Mouse (Mus musculus): Measurements from ENCODE around the gene Zfp113.
A peak's percentile ranks its signal among the peaks of the same experiment; 100 is the strongest.

The Zfp113 gene

DNA sequence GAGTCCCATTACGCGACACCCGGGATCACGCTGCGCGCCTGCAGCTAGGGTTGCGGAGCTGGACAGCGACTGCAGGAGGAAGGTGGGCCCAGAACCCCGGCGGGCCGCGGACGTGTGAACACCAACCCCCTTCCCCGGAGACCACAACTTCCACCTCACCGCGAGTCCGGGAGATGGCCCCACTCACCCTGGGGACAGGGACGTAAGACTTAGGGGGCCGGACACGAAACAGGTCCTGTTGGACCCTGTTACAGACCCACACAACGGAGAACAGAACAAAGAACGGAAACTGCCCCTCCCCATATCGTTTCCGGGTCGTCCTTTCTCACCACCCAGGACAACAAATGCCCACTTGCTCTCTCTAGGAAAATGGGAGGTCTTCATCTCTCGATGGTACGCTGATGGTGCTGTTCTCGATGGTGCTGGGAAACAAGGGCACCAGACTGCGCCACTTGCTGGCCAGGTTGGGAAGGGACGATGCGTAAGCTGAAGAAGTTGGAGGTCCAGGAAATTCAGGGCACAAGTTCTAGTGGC lies at the start of gene Zfp113:
Gene Zfp113, minus strand, starts transcription at position 302 of the 534 bp plus-strand sequence.
- peak; percentile 97 for DNase-seq (ENCODE audit: low read depth)

DNA sequence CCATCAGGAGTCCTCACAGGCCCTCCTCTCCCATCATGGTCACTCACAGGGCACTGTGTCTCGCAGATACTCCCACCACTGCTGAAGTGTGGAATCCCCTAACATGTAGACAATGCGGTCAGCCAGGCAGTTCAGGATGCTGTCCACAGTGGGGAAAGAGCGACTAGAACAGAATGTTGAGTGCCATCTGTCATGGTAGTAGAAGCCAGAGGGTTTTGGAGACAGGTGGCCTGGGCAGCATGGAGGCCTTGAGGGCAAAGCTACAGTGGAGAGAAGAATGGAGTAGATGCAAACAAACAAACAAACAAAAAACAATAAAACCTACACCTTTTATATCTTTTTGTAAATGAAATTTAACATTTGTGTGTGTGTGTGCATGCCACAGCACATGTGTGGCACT lies 46.5 kb upstream of the Zfp113 start:
- DNase-seq (ENCODE audit: low read depth) = no peak

DNA sequence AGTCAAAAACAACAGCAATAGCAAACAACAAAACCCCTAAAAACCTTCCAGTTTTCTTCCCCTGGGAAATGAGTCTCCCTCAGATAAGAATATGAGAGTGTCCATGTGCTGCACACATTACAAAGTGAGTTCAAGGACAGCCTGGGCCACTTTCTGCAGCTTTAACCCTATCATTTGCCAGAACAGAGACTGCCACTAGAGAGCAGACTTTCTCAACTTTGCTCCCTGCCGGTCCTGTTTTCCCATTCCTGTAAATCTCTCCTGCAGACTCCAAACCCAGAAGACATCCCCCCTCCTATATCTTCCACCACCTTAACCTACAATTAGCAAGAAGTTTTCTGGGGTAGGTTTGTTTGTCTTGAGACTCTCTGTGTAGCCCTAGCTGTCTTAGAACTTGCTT lies 44.0 kb upstream of the Zfp113 start:
- DNase-seq (ENCODE audit: low read depth) = peak; percentile 52

DNA sequence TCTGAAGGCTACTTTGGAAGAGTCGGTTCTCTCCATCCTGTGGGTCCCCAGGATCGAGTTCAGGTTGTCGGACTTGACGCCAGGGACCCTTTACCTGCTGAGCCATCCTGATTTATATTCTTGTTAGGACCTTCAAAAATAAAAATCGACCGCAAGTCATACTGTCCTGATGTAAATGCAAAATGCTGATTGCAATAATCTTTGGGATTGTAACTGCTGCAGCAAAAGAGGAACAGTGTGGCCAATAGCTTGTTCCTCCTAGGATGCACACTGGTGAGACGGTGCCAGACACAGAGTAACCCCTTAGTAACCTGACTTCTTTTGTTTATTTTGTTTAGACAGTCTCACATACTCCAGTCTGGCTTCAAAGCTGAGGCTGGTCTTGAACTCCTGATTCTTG lies 39.9 kb upstream of the Zfp113 start:
- DNase-seq (ENCODE audit: low read depth) = no peak

DNA sequence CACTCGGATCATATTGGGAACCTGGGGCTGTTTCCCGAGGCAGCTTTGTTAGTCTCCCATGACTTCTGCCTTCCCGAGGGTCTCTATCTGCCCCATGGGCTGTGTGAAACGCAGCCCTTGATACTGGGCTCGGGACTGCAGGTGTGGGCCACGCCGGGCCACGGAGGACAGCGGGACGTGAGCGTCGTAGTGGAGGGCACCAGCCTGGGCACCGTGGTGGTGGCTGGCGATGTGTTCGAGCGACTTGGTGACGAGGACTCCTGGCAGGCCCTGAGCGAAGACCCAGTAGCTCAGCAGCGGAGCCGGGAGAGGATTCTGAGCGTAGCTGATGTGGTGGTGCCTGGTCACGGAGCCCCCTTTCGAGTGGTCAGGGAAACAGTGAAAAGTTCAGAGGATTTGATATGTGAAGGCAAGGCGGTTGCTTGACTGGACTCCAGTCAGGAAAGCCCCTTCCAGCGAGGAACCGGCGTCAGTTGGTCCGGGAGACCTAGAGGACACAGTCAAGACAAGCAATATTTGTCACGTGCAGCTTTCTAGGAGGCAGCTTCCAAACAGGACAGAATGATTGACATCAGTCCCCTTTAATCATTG lies 39.3 kb upstream of the Zfp113 start:
- DNase-seq (ENCODE audit: low read depth) = peak; percentile 42

DNA sequence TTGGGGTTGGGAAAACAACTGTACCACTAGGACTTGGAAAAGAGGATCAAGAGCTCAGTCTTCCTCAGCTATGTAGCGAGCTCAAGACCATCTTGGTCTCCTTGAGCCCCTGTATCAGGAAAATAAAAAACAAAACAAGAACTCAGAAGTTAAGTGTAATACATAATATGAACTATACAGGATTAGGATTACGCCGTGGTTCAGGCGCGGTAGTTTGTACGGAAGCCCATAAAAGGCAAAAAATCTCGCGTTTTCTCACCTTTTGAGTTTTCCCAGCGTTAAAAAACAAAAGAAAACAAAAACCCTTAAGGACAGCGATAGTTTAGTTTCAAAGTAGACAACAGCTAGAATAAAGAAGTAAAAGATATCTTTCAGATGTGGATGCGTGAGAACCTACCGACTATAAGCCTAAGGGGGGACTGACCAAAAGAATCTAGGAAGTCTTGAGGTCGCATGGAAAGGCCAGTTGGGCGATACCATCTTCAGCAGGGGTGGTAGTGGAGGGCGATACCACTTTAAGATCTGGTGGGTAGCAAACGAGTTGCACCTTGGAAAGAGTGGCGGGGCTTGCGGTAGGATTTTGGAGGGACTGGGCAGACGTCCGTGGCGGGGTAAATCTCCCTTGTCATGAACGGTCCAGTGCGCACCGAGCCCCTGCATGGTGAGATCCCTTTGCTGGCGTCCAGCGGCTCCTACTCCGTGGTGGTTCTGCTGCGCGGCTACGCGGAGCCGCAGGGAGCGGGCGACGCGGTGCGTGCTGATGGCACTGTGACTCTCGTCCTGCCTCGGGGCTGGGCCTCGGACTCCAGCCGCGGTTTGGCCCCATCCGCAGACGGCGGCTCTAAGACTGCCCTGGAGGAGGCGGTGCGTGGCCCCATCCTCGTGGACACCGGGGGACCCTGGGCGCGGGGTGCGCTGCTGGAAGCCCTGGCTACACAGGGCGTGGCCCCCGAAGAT lies 38.5 kb upstream of the Zfp113 start, which contains the start of gene Mblac1:
Gene Mblac1, plus strand, starts transcription at position 544 of the 957 bp plus-strand sequence.
- peak; percentile 93 for DNase-seq (ENCODE audit: low read depth)

DNA sequence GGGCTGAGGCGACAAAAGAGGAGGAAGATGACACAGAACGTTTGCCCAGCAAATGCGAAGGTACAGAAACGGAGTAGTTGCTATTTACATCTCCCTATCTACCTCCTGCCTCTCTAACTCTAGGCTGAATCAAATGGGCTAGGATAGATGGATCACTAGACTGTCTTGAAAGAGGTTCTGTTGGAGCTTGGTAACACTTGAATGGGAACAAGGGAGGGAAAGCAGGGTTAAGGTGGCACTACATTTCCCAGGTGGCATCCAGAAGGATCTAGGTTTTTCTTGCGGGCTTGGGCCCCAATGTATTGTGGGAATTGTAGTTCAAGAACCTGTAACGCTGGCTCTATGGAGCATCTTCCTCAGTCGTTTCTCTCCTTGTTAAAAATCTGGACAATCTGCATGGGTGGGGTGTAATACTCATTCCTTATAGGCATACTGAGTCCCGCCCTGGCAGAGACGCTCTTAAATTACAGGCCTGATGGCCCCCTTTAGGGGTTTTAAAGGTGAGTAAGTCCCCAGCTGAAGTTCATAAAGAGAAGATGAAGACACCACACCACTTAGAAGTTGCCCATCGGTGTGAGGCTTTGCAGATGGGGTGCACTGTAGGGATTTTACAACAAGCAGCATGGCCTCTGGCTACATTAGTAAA lies 32.2 kb upstream of the Zfp113 start:
- DNase-seq (ENCODE audit: low read depth) = peak; percentile 87

DNA sequence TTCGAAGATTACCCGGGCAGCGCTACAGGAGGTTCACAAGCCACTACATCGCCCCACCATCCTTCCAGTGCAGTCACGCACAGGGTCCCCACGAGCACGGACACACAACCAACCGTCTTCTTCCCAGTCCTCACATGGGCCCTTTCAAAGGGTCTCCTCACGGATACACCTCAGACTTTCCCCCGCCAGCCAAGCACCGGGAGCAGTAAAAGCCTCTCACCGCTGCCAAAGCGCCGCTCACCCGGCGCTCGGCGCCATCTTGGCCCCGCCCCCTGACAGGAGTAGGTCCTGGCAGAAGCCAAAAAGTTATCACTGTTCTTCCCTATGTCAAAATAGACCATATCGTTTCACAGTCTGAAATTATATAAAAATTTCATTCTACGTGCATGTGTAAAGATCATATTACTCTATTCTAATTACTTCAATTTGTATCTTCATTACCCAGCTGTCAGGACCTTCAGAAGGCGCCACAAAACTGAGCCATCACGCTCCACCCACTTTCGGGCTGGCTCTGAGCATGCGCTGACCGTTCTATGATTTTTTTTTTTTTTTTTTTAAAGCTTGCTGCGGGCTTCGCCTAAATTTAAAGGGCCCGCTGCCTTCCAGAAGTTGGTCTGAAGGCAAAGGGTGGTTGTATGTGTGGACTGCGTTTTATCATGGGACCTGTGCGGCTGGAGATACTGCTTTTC lies 31.6 kb upstream of the Zfp113 start, which contains the start of the genes Taf6 and Cnpy4:
Gene Taf6, minus strand, starts transcription at position 502 of the 689 bp plus-strand sequence.
Gene Cnpy4, plus strand, starts transcription at position 536 of the 689 bp plus-strand sequence.
- peak; percentile 91 for DNase-seq (ENCODE audit: low read depth)

DNA sequence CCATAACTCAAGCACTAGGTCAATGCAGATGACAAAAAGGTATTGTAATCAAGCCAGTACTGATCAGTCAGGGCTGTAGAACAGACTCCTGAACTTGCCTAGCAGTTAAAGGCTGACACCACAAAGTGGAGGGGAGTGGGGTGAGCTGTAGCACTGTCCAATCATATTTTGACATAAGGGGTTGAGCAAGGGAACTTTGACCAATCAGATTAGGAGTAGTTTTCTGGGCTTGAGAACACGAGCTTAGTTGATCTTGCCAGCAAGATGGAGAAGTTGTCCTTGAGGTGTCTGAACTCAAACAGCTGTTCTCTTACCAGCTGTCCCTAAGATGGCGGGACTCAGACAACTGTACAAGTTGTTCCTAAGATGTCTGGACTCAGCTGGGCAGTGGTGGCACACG lies 17.7 kb upstream of the Zfp113 start:
- peak; percentile 21 for DNase-seq (ENCODE audit: low read depth)

DNA sequence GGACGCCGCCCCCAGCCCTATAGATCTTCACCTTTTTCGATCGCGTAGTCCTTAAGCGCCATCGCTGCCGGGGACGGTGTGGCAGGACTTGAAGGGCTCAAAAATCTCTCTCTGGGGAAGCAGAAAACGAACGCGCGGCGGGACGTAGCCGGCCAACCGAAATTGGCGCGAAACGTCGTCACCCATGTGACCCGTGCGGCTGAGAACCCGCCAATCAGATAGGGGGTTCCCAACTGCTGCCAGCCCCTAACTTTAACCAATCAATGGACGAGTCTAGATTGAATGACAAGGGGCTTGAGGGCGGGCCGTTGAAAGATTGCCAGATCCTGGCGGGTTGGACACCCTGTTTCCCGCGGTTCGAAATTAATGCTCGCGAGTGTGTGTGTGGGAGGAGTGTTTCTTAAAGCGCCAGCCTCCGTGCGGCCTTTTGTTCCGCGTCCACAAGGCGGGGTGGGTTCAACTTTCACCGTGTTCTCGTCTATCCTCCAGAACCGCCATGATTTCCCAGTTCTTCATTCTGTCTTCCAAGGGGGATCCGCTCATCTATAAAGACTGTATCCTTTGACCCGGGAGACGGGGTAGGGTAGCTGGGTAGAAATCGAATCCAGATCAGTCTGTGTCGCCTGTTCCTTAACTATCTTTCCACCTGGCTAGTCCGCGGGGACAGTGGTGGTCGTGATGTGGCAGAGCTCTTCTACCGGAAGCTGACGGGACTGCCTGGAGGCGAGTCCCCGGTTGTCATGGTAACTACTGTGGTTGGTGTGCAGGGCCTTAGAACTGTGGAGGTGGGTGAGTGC lies 16.3 kb upstream of the Zfp113 start, which contains the start of the genes Ap4m1 and Mcm7:
Gene Ap4m1, plus strand, starts transcription at position 308 of the 797 bp plus-strand sequence.
Gene Mcm7, minus strand, starts transcription at position 728 of the 797 bp plus-strand sequence.
- DNase-seq (ENCODE audit: low read depth) = peak; percentile 99

DNA sequence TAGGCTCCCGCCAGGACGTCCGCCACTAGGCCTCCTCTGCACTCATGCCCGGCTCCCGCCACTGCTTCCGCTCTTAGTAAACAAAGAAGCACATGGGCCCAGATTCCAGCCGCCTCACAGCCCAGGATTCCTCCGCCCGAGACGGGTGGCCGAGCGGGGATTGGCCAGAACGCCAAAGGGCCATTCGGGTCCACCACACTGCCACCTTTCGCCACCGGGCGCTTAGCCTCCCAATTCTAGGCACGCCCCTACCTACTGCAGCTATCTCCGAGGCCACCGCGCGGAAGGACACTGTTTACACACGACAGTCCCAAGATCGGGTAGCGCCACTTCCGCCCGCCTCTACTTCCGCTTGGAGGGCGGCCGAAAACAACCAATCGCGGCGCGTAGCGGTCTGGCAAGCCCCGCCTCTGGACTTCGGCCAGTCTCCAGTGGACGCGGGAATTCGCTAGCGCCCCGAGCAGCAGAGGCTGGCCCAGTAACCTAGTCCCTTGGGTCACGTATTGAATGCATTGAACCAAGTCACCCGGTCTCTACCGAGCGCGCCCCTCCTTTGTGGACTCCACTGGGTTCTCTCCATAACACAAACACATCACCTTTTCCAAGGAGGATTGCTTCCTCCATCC lies 15.5 kb upstream of the Zfp113 start:
- DNase-seq (ENCODE audit: low read depth) = peak; percentile 97

DNA sequence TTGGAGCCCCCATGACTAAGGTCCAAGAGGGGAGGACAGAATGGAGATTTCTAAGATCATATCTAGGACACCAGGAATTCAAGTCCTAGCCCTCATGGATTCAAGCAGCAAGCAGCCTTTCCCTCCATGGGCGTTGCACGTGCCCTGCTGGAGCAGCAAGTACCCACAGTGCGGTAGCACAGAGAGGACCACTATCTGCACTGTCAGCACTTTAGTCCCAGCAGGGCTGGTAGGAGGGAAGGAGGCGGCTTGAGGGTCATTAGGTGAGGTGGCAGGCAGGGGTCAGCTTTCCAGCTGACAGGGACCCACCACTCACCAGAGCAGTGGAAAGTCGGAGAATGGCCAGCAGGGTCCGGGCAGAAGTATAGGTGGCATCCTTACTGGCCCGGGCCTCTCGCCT lies 10.1 kb upstream of the Zfp113 start:
- DNase-seq (ENCODE audit: low read depth) = no peak

DNA sequence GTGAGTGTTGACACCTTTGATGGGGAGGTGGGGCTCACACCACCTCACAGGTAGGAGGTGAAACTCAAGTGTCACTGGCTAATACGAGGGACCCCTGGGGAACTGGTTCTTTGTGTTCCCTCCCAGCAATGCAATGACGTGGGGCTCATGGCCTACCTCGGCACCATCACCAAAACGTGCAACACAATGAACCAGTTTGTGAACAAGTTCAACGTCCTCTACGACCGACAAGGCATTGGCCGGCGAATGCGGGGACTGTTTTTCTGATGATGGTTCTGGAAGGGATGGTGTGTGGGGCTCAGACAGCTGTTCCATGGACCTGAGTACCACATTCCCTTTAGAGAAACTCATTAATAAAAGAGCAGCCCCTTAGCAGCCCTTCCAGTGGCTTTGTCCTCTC lies 8.1 kb upstream of the Zfp113 start:
- no peak for DNase-seq (ENCODE audit: low read depth)

DNA sequence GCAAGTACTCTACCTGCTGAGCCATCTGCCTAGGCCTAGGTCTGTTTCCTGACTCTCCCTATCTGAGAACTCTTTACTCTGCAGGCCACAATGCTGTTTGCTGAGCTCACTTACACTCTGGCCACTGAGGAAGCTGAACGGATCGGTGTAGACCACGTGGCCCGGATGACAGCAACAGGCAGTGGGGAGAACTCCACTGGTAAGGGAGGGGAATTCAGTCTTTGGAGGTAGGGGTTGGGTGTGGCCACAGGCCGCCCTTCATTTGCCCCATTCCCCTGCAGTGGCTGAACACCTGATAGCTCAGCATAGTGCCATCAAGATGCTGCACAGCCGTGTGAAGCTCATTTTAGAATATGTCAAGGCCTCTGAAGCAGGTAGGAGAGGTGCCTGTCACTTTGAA lies 7.5 kb upstream of the Zfp113 start:
- no peak for DNase-seq (ENCODE audit: low read depth)

DNA sequence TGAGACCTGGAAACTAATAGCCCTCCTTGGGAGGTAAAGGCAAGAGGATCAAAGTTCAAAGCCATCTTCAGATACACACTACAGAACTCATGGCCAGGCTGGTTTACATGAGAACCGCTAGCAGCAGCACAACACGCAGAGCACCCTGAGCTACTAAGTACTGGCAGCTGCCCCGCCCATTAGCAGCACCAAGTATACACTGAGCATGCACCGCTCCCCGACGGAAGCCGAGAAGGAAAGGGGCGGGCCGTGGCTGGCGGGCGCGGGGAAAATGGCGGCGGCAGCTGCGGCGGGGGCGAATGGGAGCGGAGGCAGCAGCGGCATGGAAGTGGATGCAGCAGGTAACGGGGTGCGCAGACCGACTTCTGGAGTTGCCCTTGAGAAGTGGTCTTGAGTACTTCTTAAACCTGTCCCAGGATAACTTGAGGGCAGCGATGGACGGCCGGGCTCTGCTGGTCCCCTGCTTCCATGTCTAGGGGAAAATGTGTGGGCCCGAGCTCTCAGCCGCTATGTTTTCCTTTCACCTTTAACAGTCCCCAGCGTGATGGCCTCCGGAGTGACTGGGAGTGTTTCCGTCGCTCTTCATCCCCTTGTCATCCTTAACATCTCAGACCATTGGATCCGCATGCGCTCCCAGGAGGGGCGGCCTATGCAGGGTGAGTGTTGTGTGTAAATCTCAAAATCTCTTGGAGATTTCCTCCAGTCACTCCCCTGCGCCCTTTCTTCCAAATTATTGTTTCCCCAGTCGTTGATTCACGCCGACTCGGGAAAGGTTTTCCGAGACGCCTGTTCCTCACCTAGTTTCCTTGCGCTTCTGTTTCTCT lies 5.5 kb upstream of the Zfp113 start, which contains the start of gene Cops6:
Gene Cops6, plus strand, starts transcription at position 230 of the 824 bp plus-strand sequence.
- peak; percentile 95 for DNase-seq (ENCODE audit: low read depth)

DNA sequence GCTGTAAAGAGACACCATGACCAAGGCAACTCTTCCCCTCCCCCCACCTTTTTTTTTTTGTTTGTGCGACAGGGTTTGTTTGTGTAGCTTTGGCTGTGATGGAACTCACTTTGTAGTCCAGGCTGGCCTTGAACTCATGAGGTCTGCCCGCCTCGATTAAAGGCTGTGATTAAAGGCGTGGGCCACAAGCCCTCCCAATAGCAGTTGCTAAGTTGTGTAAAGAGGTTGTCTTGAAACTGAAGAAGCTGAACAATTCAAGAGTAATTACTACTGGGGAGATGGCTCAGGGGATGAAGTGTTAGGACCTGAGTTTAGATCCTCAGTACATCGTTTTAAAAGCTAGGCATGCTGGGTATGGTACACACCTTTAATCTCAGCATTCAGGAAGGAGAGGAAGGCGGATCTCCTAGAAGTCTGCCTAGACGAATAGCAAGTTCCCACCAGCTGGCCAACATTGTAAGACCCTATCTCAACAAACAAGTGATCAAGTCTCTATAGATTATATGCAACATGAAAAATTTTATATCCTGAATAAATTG lies 4.7 kb upstream of the Zfp113 start:
- no peak for DNase-seq (ENCODE audit: low read depth)

DNA sequence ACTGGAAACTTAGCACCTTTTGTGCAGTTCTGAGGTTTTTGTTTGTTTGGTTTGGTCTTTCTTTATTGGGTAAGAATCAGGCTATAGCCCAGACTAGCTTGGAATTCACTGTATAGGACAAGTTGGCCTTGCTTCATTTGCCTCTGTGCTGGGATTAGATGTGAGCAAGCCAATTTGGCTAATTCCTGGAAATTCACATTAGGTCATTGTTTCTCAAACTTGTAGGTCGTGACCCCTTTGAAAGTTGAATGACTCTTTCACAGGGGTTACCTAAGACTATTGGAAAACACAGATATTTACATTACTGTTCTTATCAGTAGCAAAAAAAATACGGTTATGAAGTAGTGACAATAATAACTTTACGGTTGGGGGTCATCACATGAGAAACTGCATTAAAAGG lies 1.2 kb downstream of the Zfp113 start:
- DNase-seq (ENCODE audit: low read depth) = no peak

DNA sequence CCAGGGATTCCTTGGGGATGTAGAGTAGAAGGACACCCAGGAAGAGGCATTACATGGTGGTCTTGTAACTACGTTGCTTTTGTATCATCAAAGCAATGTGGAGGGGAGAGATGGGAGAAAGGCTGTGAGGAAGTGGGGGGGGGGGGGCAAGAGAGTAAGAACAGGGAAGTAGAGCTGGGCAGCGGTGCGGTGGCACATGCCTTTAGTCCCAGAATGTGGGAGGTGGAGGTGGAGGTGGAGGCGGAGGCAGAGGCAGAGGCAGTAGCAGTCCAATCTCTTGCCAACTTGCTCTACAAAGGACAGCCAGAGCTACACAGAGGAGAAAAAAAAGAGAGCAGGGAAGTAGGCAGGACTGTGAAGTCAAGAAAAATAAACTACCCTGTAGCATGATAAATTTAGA lies 17.0 kb downstream of the Zfp113 start:
- DNase-seq (ENCODE audit: low read depth) = no peak
